Mouse (Mus musculus) gastrocnemius, adult 8-10 months (tissue): ENCODE results near the gene Armh1. TPM values are rescaled to one million over a fixed set of nuclear protein-coding genes. Genes with fewer than 3 reads are reported as not detected.

ENCODE experiments used
- total RNA-seq, 4 experiments: library from RNA; stranded (reverse); gene quantifications; 2 replicates each; pipeline ENCODE4 v1.2.4; 2022

Gene Armh1
- total RNA-seq, 4 experiments from 2014 or later: not detected

Other genes with a start within 250 kb of the Armh1 start
- 10 to 100 TPM; 18.3 to 24.1 (median 22.3) TPM for gene Eif2b3, start 232.7 kb downstream of the Armh1 start, total RNA-seq
- gene Ptch2, start 156.1 kb downstream of the Armh1 start, total RNA-seq: under 1 TPM; 0.22 to 0.76 (median 0.69) TPM
- 1 to 10 TPM; 1.6 to 3.2 (median 1.8) TPM for gene Btbd19, start 126.4 kb downstream of the Armh1 start, total RNA-seq
- not detected for gene Tctex1d4, start 125.3 kb downstream of the Armh1 start, total RNA-seq
- gene Plk3, start 118.2 kb downstream of the Armh1 start, total RNA-seq: under 1 TPM; 0.29 to 0.89 (median 0.46) TPM
- gene Rps8, start 95.9 kb downstream of the Armh1 start, total RNA-seq: 100 to 1,000 TPM; 486 to 610 (median 547) TPM
- gene Kif2c, start 69.5 kb downstream of the Armh1 start, total RNA-seq: not detected
- 1 to 10 TPM; 3.1 to 5.9 (median 4.6) TPM for gene Tmem53, start 174 bp downstream of the Armh1 start, total RNA-seq
- gene Rnf220, start 244.9 kb upstream of the Armh1 start, total RNA-seq: 10 to 100 TPM; 51.7 to 56.6 (median 52.0) TPM